Mouse (Mus musculus) midbrain, embryonic 13.5 days (tissue): Measurements from ENCODE around the gene Smim10l2a. TPM values are rescaled to one million over a fixed set of nuclear protein-coding genes. Genes with fewer than 3 reads are reported as not detected.

ENCODE experiments used
- ATAC-seq: fragments of 200-750 bp; cut with Nextera tagmentation; 2 replicates; pipeline ENCODE4 v1.8.0; 2017; ENCODE audit warnings: mild to moderate bottlenecking, moderate TSS enrichment, moderate library complexity
- H3K27ac ChIP-seq: fragments of 300-500 bp; sonication (generic); 2 replicates; pipeline ENCODE4 v1.5.1; 2015; ENCODE audit warnings: inconsistent platforms, mild to moderate bottlenecking, moderate library complexity
- H3K27me3 ChIP-seq: fragments of 300-500 bp; sonication (generic); 2 replicates; pipeline ENCODE4 v1.6.1; 2015; ENCODE audit warnings: mild to moderate bottlenecking, inconsistent platforms
- H3K36me3 ChIP-seq: fragments of 300-500 bp; sonication (generic); 2 replicates; pipeline ENCODE4 v1.6.1; 2015; ENCODE audit warnings: mild to moderate bottlenecking, inconsistent platforms
- H3K4me1 ChIP-seq: fragments of 300-500 bp; sonication (generic); replicated peaks from 2 replicates; pipeline ENCODE4 v1.6.1; 2015; ENCODE audit warnings: inconsistent platforms
- H3K4me2 ChIP-seq: fragments of 300-500 bp; sonication (generic); replicated peaks from 2 replicates; pipeline ENCODE4 v1.6.1; 2015; ENCODE audit warnings: moderate library complexity, mild to moderate bottlenecking, inconsistent platforms
- H3K4me3 ChIP-seq: fragments of 300-500 bp; sonication (generic); replicated peaks from 2 replicates; pipeline ENCODE4 v1.5.1; 2015; ENCODE audit warnings: mild to moderate bottlenecking, inconsistent platforms
- H3K9ac ChIP-seq: fragments of 300-500 bp; sonication (generic); replicated peaks from 2 replicates; pipeline ENCODE4 v1.6.1; 2015; ENCODE audit warnings: mild to moderate bottlenecking, inconsistent platforms
- H3K9me3 ChIP-seq: fragments of 300-500 bp; sonication (generic); 2 replicates; pipeline ENCODE4 v1.6.1; 2016; ENCODE audit warnings: mild to moderate bottlenecking, inconsistent platforms
- WGBS: fragments of 180-500 bp; shearing (Covaris S2); methylation state at CpG from one replicate; pipeline ENCODE4 v1.1.7; 2015; 5-methylcytosine and 5-hydroxymethylcytosine counted together
- polyA plus RNA-seq: library from polyadenylated mRNA; unstranded; fragments of >200 nt; fragmentation: Nextera tagmentation; extraction: Ambion mirVana; gene quantifications from 2 replicates; pipeline ENCODE4 v1.2.1, GENCODE M21; 2015

Smim10l2a gene
- polyA plus RNA-seq, 1 experiment from 2014 or later: 15.0 TPM

- no peak overlapping the region for H3K9ac ChIP-seq
- no peak overlapping the region for H3K4me2 ChIP-seq
- no peaks in the 10 kb centered on the region for H3K4me1 ChIP-seq
- H3K4me3 ChIP-seq: no peak overlapping the region
- H3K27me3 ChIP-seq: no peaks in the 10 kb centered on the region
- H3K9me3 ChIP-seq: no peaks in the 10 kb centered on the region
- WGBS: 64% methylated on average over 4 of the region's 4 CpGs
- no peak overlapping the region for H3K27ac ChIP-seq
- H3K36me3 ChIP-seq: no peaks in the 10 kb centered on the region
- ATAC-seq: no peak
These were observed 43.2 kb downstream of the Smim10l2a start for GRCm38 (mm10) chrX:56417541-56417940.

Other genes starting within 250 kb of the Smim10l2a start
- gene 3830403N18Rik, start 238.0 kb upstream of the Smim10l2a start, polyA plus RNA-seq: 0.34 and 0.47 TPM in 2 replicates
- not detected in 2 replicates for gene Gm773, start 161.7 kb upstream of the Smim10l2a start, polyA plus RNA-seq
- 4.3 and 5.1 TPM in 2 replicates for gene Zfp449, start 28.2 kb upstream of the Smim10l2a start, polyA plus RNA-seq
- gene Gm2174, start 73.4 kb downstream of the Smim10l2a start, polyA plus RNA-seq: 1.3 and 2.8 TPM in 2 replicates
- 22.7 and 23.0 TPM in 2 replicates for gene Ints6l, start 80.3 kb downstream of the Smim10l2a start, polyA plus RNA-seq
- gene Gm10477, start 150.2 kb downstream of the Smim10l2a start, polyA plus RNA-seq: not detected in 2 replicates
- gene Gm648, start 175.0 kb downstream of the Smim10l2a start, polyA plus RNA-seq: 0.15 TPM in 1 of 2 replicates, not detected in the other
- gene Mmgt1, start 223.5 kb downstream of the Smim10l2a start, polyA plus RNA-seq: 55.5 and 57.1 TPM in 2 replicates
- gene Slc9a6, start 235.2 kb downstream of the Smim10l2a start, polyA plus RNA-seq: 45.2 and 49.4 TPM in 2 replicates